Comparison of ENCODE assay signal across 35 mouse cellular contexts in genomic region chr7:48836949-48837348, GRCm38 (mm10). TPM values are rescaled to one million over a fixed set of nuclear protein-coding genes. Genes with fewer than 3 reads are reported as not detected.
DNase-seq lines count a peak whose midpoint lies in the region; ATAC-seq and TF ChIP-seq lines count a peak whose summit lies in the region.
"Had no signal": no experiment of that assay in that cellular context is flagged by ENCODE, and none has a peak within 500 bp of the region (broad histone marks: within the 10 kb centered on the region; RNA-seq: fewer than 3 reads in every experiment).

No protein-coding gene starts in this region.

- DNase-seq in heart, postnatal 0 days (ENCODE audit: low spot score) = no peak
- DNase-seq in heart, adult 2 months = no peak
- DNase-seq in Muller cell, postnatal 12 days (ENCODE audit: inconsistent ontology term) = peak; percentile 28
- peak; percentile 11 for DNase-seq in induced T-regulatory cell, adult 2 months (ENCODE audit: low read depth)
- no peak for DNase-seq in left cerebral cortex, adult 18-20 months (ENCODE audit: low spot score in 2 of 2)
- no peak for DNase-seq in gastrocnemius, postnatal 4 days (ENCODE audit: low spot score in 2 of 2)
- no peak for DNase-seq in spleen, adult 12 weeks (ENCODE audit: low spot score)
- DNase-seq: adrenal gland, adult 2 months; cerebellum, adult 9-10 months; cerebellum, postnatal 36 days; gastrocnemius, adult 2 months; gastrocnemius, postnatal 36 days; heart, postnatal 36 days; kidney, postnatal 25 days; left cerebral cortex, postnatal 4 days; liver, postnatal 0 days; right cerebral cortex, postnatal 4 days had no signal

- H3K4me3 ChIP-seq in heart, postnatal 0 days (ENCODE audit: low read depth, low read length) = no peak overlapping the region
- H3K4me3 ChIP-seq in heart, adult 2 months = no peak overlapping the region
- no peak overlapping the region for H3K4me3 ChIP-seq in myocyte
- H3K4me3 ChIP-seq: embryonic facial prominence, embryonic 13.5 days; forebrain, embryonic 10.5 days; forebrain, embryonic 15.5 days; gastrocnemius, adult 2 months; heart, embryonic 12.5 days; hindbrain, embryonic 13.5 days; liver, embryonic 12.5 days; midbrain, embryonic 12.5 days; neural tube, embryonic 13.5 days had no signal

- 30% methylated on average over 6 of the region's 6 CpGs for WGBS in heart, postnatal 0 days
- 32% methylated on average over 6 of the region's 6 CpGs for WGBS in heart, adult 2 months

- H3K36me3 ChIP-seq in heart, postnatal 0 days (replicated peaks; ENCODE audit: control insufficient read depth, insufficient read depth, low read length) = peaks cover 71% of the 10 kb centered on the region
- H3K36me3 ChIP-seq in heart, adult 2 months (ENCODE audit: control insufficient read depth, insufficient read depth, low read length) = peaks cover 66% of the 10 kb centered on the region
- H3K36me3 ChIP-seq in myocyte (ENCODE audit: control insufficient read depth, insufficient read depth) = no peaks in the 10 kb centered on the region
- H3K36me3 ChIP-seq: embryonic facial prominence, embryonic 13.5 days; forebrain, embryonic 10.5 days; forebrain, embryonic 15.5 days; hindbrain, embryonic 13.5 days; liver, embryonic 12.5 days; midbrain, embryonic 12.5 days; neural tube, embryonic 13.5 days had no signal

- peak overlapping the region; percentile 34; the same call in 1 of the 2 replicates for H3K27ac ChIP-seq in heart, postnatal 0 days (ENCODE audit: low read depth)
- no peak overlapping the region for H3K27ac ChIP-seq in heart, adult 2 months
- H3K27ac ChIP-seq: embryonic facial prominence, embryonic 13.5 days; forebrain, embryonic 10.5 days; forebrain, embryonic 15.5 days; gastrocnemius, adult 2 months; hindbrain, embryonic 13.5 days; liver, embryonic 12.5 days; macrophage; midbrain, embryonic 12.5 days; neural tube, embryonic 13.5 days had no signal

- H3K4me1 ChIP-seq in heart, postnatal 0 days (ENCODE audit: control insufficient read depth, insufficient read depth) = peaks cover 31% of the 10 kb centered on the region
- H3K4me1 ChIP-seq in heart, adult 2 months (ENCODE audit: control insufficient read depth, insufficient read depth, low read length) = peaks cover 10% of the 10 kb centered on the region
- H3K4me1 ChIP-seq: embryonic facial prominence, embryonic 13.5 days had no signal

- H3K9ac ChIP-seq in heart, postnatal 0 days (replicated peaks; ENCODE audit: low read depth, low read length) = no peak overlapping the region
- no peak overlapping the region for H3K9ac ChIP-seq in heart, adult 2 months (ENCODE audit: low read depth, low read length)
- H3K9ac ChIP-seq: embryonic facial prominence, embryonic 13.5 days; forebrain, embryonic 15.5 days; heart, embryonic 12.5 days; hindbrain, embryonic 13.5 days; liver, embryonic 12.5 days; liver, postnatal 0 days; midbrain, embryonic 12.5 days; neural tube, embryonic 13.5 days had no signal

- no peak for ATAC-seq in heart, postnatal 0 days (ENCODE audit: insufficient read depth, low read depth)
- ATAC-seq: activated CD4-positive, CD25-positive, alpha-beta regulatory T cell, adult 4 months; forebrain, embryonic 15.5 days; intestine, postnatal 0 days; liver, embryonic 12.5 days; liver, postnatal 0 days; lung, postnatal 0 days had no signal

- no peaks in the 10 kb centered on the region for H3K27me3 ChIP-seq in heart, postnatal 0 days (ENCODE audit: control insufficient read depth, insufficient read depth, low read length)
- no peaks in the 10 kb centered on the region for H3K27me3 ChIP-seq in heart, adult 2 months (ENCODE audit: control insufficient read depth, insufficient read depth, low read length)
- no peaks in the 10 kb centered on the region for H3K27me3 ChIP-seq in myocyte (ENCODE audit: control insufficient read depth, insufficient read depth, insufficient read length)
- H3K27me3 ChIP-seq: embryonic facial prominence, embryonic 13.5 days; forebrain, embryonic 15.5 days; heart, embryonic 12.5 days; liver, embryonic 12.5 days had no signal

- intact Hi-C loops in heart, adult 2 months (cut with DNase I) = loop anchor here (10.0 kb wide), 1 partner anchor 428 kb away; no protein-coding TSS in a partner anchor

- no peaks in the 10 kb centered on the region for H3K9me3 ChIP-seq in heart, postnatal 0 days (replicated peaks; ENCODE audit: control insufficient read depth, low read length)
- H3K9me3 ChIP-seq: embryonic facial prominence, embryonic 13.5 days; forebrain, embryonic 10.5 days; forebrain, embryonic 15.5 days; heart, embryonic 12.5 days; hindbrain, embryonic 13.5 days; liver, embryonic 12.5 days; midbrain, embryonic 12.5 days; neural tube, embryonic 13.5 days had no signal

- no peaks in the 10 kb centered on the region for H3K79me2 ChIP-seq in heart, adult 2 months (replicated peaks; ENCODE audit: control insufficient read depth, insufficient read depth, low read length)
- no peaks in the 10 kb centered on the region for H3K79me2 ChIP-seq in myocyte (ENCODE audit: control insufficient read depth, insufficient read depth)

- TF ChIP-seq CTCF in heart, postnatal 0 days (IDR thresholded peaks at IDR 0.05; ENCODE audit: low read depth) = no peak
- no peak for TF ChIP-seq CTCF in heart, adult 2 months (IDR thresholded peaks at IDR 0.05)

- H3ac ChIP-seq in myocyte (ENCODE audit: control insufficient read depth, insufficient read length) = no peak overlapping the region

- no peak overlapping the region for H3K4me2 ChIP-seq in heart, postnatal 0 days (ENCODE audit: low read depth, low read length)
- peak overlapping the region; percentile 57 for H3K4me2 ChIP-seq in myocyte (ENCODE audit: low read depth)
- H3K4me2 ChIP-seq: embryonic facial prominence, embryonic 13.5 days; forebrain, embryonic 15.5 days; heart, embryonic 12.5 days; hindbrain, embryonic 13.5 days; liver, embryonic 12.5 days; midbrain, embryonic 12.5 days; neural tube, embryonic 13.5 days had no signal

- TF ChIP-seq POLR2A in heart, adult 2 months (IDR thresholded peaks at IDR 0.05; ENCODE audit: insufficient read depth, low read depth, low read length) = no peak
- no peak for TF ChIP-seq POLR2A in myocyte (IDR thresholded peaks at IDR 0.05; ENCODE audit: insufficient read length, low read depth)

- TF ChIP-seq EP300 in heart, postnatal 0 days (IDR thresholded peaks at IDR 0.05; ENCODE audit: low read depth) = no peak
- TF ChIP-seq EP300 in heart, adult 2 months (IDR thresholded peaks at IDR 0.05; ENCODE audit: insufficient read depth, low read depth, low read length) = no peak

TF ChIP-seq in myocyte, 11 proteins besides CTCF, POLR2A, EP300 and RAD21:
- no peak for TF ChIP-seq MYOD1 (IDR thresholded peaks at IDR 0.05; ENCODE audit: control insufficient read depth in 1 of 3, insufficient read length in 2 of 3, low read depth in 2 of 3)
- no peak for TF ChIP-seq SRF (IDR thresholded peaks at IDR 0.05; ENCODE audit: control insufficient read depth, insufficient read length, low read depth)
- no peak for TF ChIP-seq E2F4 (IDR thresholded peaks at IDR 0.05; ENCODE audit: insufficient read depth)
- no peak for TF ChIP-seq TCF3 (IDR thresholded peaks at IDR 0.05; ENCODE audit: insufficient read length, low read depth)
- no peak for TF ChIP-seq REST (IDR thresholded peaks at IDR 0.05; ENCODE audit: insufficient read depth, insufficient read length)
- no peak for TF ChIP-seq POLR2AphosphoS2 (IDR thresholded peaks at IDR 0.05; ENCODE audit: insufficient read length, low read depth)
- no peak for TF ChIP-seq USF1 (IDR thresholded peaks at IDR 0.05; ENCODE audit: low read depth)
- TF ChIP-seq MYOG (IDR thresholded peaks at IDR 0.05; ENCODE audit: control insufficient read depth in 1 of 3, insufficient read depth in 1 of 3, insufficient read length in 2 of 3, low read depth in 2 of 3) = no peak
- no peak for TF ChIP-seq CEBPB (IDR thresholded peaks at IDR 0.05; ENCODE audit: insufficient read depth, poor library complexity, severe bottlenecking)
- TF ChIP-seq TCF12 (IDR thresholded peaks at IDR 0.05; ENCODE audit: insufficient read depth, poor library complexity, severe bottlenecking) = no peak

RNA-seq across cellular contexts. Expression of gene Csrp3, which starts 10.9 kb away (rescaled TPM):
- 1,353 and 1,464 TPM in 2 replicates for total RNA-seq in heart, postnatal 0 days (2014; rRNA removed; ENCODE audit: low replicate concordance)
- polyA plus RNA-seq in heart, postnatal 0 days (2015; fragmentation: Nextera tagmentation; extraction: Ambion mirVana) = 1,907 and 1,928 TPM in 2 replicates
- total RNA-seq in heart, adult 2 months (2021) = 1,000 to 10,000 TPM; 1,931 to 2,301 TPM
- polyA plus RNA-seq in heart, adult 2 months (2012; rRNA removed) = 773 and 781 TPM in 2 replicates
- 158 TPM for polyA plus RNA-seq in myocyte (2012; fragmentation: generic; extraction: Trizol)
- not detected for total RNA-seq in left cerebral cortex, adult 18-20 months (2021)
- 100 to 1,000 TPM; 274 to 301 TPM for total RNA-seq in gastrocnemius, postnatal 4 days (2021)
- total RNA-seq: adrenal gland, adult 2 months; layer of hippocampus, adult 18-20 months; layer of hippocampus, postnatal 10 days; left cerebral cortex, postnatal 4 days; midbrain, postnatal 0 days had no signal
- polyA plus RNA-seq: activated CD4-positive, CD25-positive, alpha-beta regulatory T cell, adult 4 months; adrenal gland, adult 2 months; forebrain, embryonic 10.5 days; frontal cortex, adult 2 months; macrophage; testis, adult 2 months had no signal

RNA-seq across cellular contexts. Expression of gene E2f8, which starts 44.4 kb away (rescaled TPM):
- 5.8 and 5.9 TPM in 2 replicates for total RNA-seq in heart, postnatal 0 days (2014; rRNA removed; ENCODE audit: low replicate concordance)
- polyA plus RNA-seq in heart, postnatal 0 days (2015; fragmentation: Nextera tagmentation; extraction: Ambion mirVana) = 3.0 and 3.5 TPM in 2 replicates
- 1 to 10 TPM; 1.3 to 1.6 TPM for total RNA-seq in heart, adult 2 months (2021)
- polyA plus RNA-seq in heart, adult 2 months (2012; rRNA removed) = 0.23 and 0.31 TPM in 2 replicates
- polyA plus RNA-seq in myocyte (2012; fragmentation: generic; extraction: Trizol) = 19.7 TPM
- under 1 TPM; 0.28 TPM for total RNA-seq in left cerebral cortex, adult 18-20 months (2021)
- 10 to 100 TPM; 11.7 to 12.8 TPM for total RNA-seq in gastrocnemius, postnatal 4 days (2021)
- total RNA-seq: gastrocnemius, adult 2 months had no signal

RNA-seq across cellular contexts. Expression of gene Zdhhc13, which starts 48.1 kb away (rescaled TPM):
- 51.6 and 58.5 TPM in 2 replicates for total RNA-seq in heart, postnatal 0 days (2014; rRNA removed; ENCODE audit: low replicate concordance)
- polyA plus RNA-seq in heart, postnatal 0 days (2015; fragmentation: Nextera tagmentation; extraction: Ambion mirVana) = 26.9 and 29.5 TPM in 2 replicates
- 10 to 100 TPM; 10.9 to 11.0 TPM for total RNA-seq in heart, adult 2 months (2021)
- 7.1 and 15.1 TPM in 2 replicates for polyA plus RNA-seq in heart, adult 2 months (2012; rRNA removed)
- polyA plus RNA-seq in myocyte (2012; fragmentation: generic; extraction: Trizol) = 9.9 TPM
- total RNA-seq in left cerebral cortex, adult 18-20 months (2021) = 10 to 100 TPM; 22.1 TPM
- 10 to 100 TPM in 1 of 2 experiments, 1 to 10 TPM in 1; 9.3 to 10.1 TPM for total RNA-seq in gastrocnemius, postnatal 4 days (2021)

Comparison
In these comparisons a context has a peak if more than half of its experiments do, and no peak if none do; other contexts are left out.
1. DNase-seq: peak in Muller cell, postnatal 12 days (single experiment) and induced T-regulatory cell, adult 2 months (single experiment); none in heart, postnatal 0 days (single experiment), heart, adult 2 months (0 of 2), left cerebral cortex, adult 18-20 months (0 of 2), gastrocnemius, postnatal 4 days (0 of 2) and spleen, adult 12 weeks (single experiment).
2. RNA of gene Csrp3, which starts 10.9 kb away (total RNA-seq): 1,931 to 2,301 TPM in heart, adult 2 months, 1,353 to 1,464 TPM in heart, postnatal 0 days and 274 to 301 TPM in gastrocnemius, postnatal 4 days; not detected in left cerebral cortex, adult 18-20 months; every median in the first group is over 100 times any median in the second.